Mouse (Mus musculus) liver, embryonic 14.5 days (tissue): ENCODE data around the gene 2410004B18Rik. TPM values are rescaled to one million over a fixed set of nuclear protein-coding genes. Genes with fewer than 3 reads are reported as not detected.

Experiments used
- ATAC-seq: fragments of 200-750 bp; cut with Nextera tagmentation; 2 replicates; pipeline ENCODE4 v1.8.0; 2017; ENCODE audit warnings: moderate number of reproducible peaks, mild to moderate bottlenecking, moderate library complexity; ENCODE audit not compliant: insufficient read depth
- DNase-seq, 3 experiments: peaks; one replicate each; pipeline ENCODE4 v3.0.0-alpha.2; 2012 to 2013; ENCODE audit warnings: low read depth in 3 of 3, low spot score in 3 of 3
- H3K27ac ChIP-seq: fragments of 300-500 bp; sonication (generic); 2 replicates; pipeline ENCODE4 v1.5.1; 2014; ENCODE audit warnings: moderate library complexity, mild to moderate bottlenecking, control low read depth, inconsistent platforms
- H3K27me3 ChIP-seq: fragments of 300-500 bp; sonication (generic); 2 replicates; pipeline ENCODE4 v1.6.1; 2014; ENCODE audit warnings: mild to moderate bottlenecking, low read length, moderate library complexity; ENCODE audit not compliant: control insufficient read depth, insufficient read depth
- H3K36me3 ChIP-seq: fragments of 300-500 bp; sonication (generic); replicated peaks from 2 replicates; pipeline ENCODE4 v1.6.1; 2014; ENCODE audit warnings: low read depth; ENCODE audit not compliant: control insufficient read depth, insufficient read depth
- H3K4me1 ChIP-seq, 2 experiments: fragments of 200-500 bp in 1 of 2; fragments of 300-500 bp in 1 of 2; sonication (generic) in 1 of 2; replicated peaks; 2 replicates each; pipeline ENCODE4 v1.6.1; 2012 to 2014; ENCODE audit warnings: antibody characterized with exemption in 1 of 2, inconsistent platforms in 1 of 2, low read length in 1 of 2; ENCODE audit not compliant: control insufficient read depth in 2 of 2, insufficient read depth in 2 of 2
- H3K4me2 ChIP-seq: fragments of 300-500 bp; sonication (generic); 2 replicates; pipeline ENCODE4 v1.6.1; 2014; ENCODE audit warnings: low read depth, mild to moderate bottlenecking, control low read depth, moderate library complexity
- H3K4me3 ChIP-seq, 2 experiments: fragments of 200-500 bp in 1 of 2; fragments of 300-500 bp in 1 of 2; sonication (generic) in 1 of 2; 2 replicates each; pipeline ENCODE4 v1.5.1; 2012 to 2014; ENCODE audit warnings: low read depth in 2 of 2, low read length in 2 of 2, mild to moderate bottlenecking in 2 of 2, control low read depth in 1 of 2, inconsistent platforms in 1 of 2, moderate library complexity in 1 of 2; ENCODE audit not compliant: insufficient read depth in 1 of 2
- H3K9ac ChIP-seq: fragments of 300-500 bp; sonication (generic); replicated peaks from 2 replicates; pipeline ENCODE4 v1.6.1; 2014; ENCODE audit warnings: mild to moderate bottlenecking, control low read depth, moderate library complexity
- H3K9me3 ChIP-seq: fragments of 300-500 bp; sonication (generic); 2 replicates; pipeline ENCODE4 v1.6.1; 2016; ENCODE audit warnings: low read length, mixed read lengths; ENCODE audit not compliant: control insufficient read depth
- CTCF ChIP-seq: IDR thresholded peaks from 2 replicates; pipeline ENCODE4 v1.5.1; 2016; ENCODE audit warnings: antibody characterized with exemption, low read depth, control low read depth
- EP300 ChIP-seq: IDR thresholded peaks from 2 replicates; pipeline ENCODE4 v1.6.1; 2016; ENCODE audit warnings: antibody characterized with exemption, low read depth
- WGBS: fragments of 180-500 bp; shearing (Covaris S2); extraction: QIAGEN DNeasy Blood & Tissue Kit; methylation state at CpG from one replicate; pipeline ENCODE4 v1.1.7; 2014; ENCODE audit not compliant: insufficient replicate concordance; 5-methylcytosine and 5-hydroxymethylcytosine counted together
- polyA plus RNA-seq, 2 experiments: library from polyadenylated mRNA; depleted of rRNA in 1 of 2; stranded (reverse) in 1 of 2; unstranded in 1 of 2; fragments of >200 nt; fragmentation: Nextera tagmentation in 1 of 2; extraction: Ambion mirVana in 1 of 2; gene quantifications; 2 replicates each; pipeline versions ENCODE4 v1.2.1 to v1.2.3; 2012 to 2014

The 2410004B18Rik gene
- polyA plus RNA-seq, 2 experiments: 7.8 to 17.4 TPM

DNA sequence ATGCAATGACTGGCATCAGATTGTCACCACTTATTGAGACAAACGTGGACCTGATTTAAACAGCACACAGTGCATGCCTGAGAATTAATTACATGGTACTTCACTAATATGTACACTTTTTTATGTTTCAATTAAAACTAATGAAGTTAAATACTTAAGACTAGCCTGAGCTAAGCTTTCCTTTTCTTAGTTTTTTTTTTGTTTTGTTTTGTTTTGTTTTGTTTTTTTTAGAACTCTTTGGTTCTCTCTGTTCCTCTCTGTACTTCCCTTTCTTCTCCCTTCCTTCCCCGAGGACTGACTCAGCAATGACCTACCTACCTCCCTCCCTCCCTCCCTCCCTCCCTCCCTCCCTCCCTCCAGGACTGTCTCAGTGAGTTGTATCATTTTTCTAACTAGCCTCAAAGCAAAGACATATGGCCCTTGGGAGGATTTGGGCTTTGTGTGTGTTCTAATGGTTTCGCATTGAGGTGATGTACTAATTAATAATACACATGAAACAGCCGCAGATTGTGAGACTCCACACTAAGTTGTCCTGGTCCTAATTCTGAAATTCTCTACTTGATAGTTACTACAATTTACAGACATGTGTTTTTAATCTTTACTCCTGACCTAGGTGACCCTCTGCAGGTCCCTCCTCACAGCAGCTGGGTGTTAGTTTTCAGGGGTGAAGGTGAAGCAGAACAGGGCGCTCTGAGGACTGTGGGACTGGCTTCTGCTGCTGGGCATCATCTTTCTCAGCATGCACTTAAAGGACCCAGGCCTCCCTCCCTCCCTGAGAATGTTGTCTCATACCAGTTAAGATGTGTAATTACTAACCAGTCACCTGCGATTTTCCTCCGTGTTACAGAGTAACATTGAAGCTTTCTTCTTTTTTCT, 8.1 kb upstream of the 2410004B18Rik start:
- Histone ChIP-seq H3K9ac (no peak overlapping the region), H3K4me3 (no peak overlapping the region), H3K4me1 (peaks cover 7 to 9% of the 10 kb centered on the region in 2 experiments), H3K9me3 (no peaks in the 10 kb centered on the region), H3K27ac (no peak overlapping the region), H3K4me2 (no peak overlapping the region), H3K27me3 (no peaks in the 10 kb centered on the region), H3K36me3 (peaks cover 2% of the 10 kb centered on the region)
- TF ChIP-seq CTCF (no peak), EP300 (no peak)
- ATAC-seq: no peak
- WGBS: 69% methylated on average over 7 of the region's 7 CpGs
- no peak for DNase-seq

DNA sequence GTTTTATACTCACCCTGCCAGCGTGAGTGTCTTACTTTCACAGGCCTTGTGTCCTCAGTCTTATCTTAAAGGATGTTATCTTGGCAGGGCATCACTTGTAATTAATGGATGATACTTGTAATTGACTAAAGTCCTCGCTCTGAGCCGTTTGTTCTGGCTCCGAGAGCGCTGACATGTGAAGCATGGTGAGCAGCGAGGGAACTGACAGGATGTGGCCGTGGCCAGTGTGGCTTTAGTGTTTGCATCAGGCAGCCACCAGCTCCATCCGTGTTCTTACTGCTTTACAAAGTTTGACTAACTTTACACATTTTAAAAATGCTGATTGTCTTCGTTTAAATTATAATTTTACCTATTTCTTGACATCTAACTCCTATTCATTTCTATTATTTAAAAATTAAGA, 4.0 kb upstream of the 2410004B18Rik start:
- no peak for TF ChIP-seq CTCF
- TF ChIP-seq EP300: no peak
- H3K27ac ChIP-seq: no peak overlapping the region
- ATAC-seq: no peak
- no peak overlapping the region for H3K4me3 ChIP-seq
- 49% methylated on average over 9 of the region's 9 CpGs for WGBS
- no peaks in the 10 kb centered on the region for H3K27me3 ChIP-seq
- H3K9me3 ChIP-seq: no peaks in the 10 kb centered on the region
- DNase-seq: no peak
- H3K9ac ChIP-seq: no peak overlapping the region
- H3K4me1 ChIP-seq: peaks cover 2% of the 10 kb centered on the region in 2 experiments
- peaks cover 2% of the 10 kb centered on the region for H3K36me3 ChIP-seq
- no peak overlapping the region for H3K4me2 ChIP-seq

DNA sequence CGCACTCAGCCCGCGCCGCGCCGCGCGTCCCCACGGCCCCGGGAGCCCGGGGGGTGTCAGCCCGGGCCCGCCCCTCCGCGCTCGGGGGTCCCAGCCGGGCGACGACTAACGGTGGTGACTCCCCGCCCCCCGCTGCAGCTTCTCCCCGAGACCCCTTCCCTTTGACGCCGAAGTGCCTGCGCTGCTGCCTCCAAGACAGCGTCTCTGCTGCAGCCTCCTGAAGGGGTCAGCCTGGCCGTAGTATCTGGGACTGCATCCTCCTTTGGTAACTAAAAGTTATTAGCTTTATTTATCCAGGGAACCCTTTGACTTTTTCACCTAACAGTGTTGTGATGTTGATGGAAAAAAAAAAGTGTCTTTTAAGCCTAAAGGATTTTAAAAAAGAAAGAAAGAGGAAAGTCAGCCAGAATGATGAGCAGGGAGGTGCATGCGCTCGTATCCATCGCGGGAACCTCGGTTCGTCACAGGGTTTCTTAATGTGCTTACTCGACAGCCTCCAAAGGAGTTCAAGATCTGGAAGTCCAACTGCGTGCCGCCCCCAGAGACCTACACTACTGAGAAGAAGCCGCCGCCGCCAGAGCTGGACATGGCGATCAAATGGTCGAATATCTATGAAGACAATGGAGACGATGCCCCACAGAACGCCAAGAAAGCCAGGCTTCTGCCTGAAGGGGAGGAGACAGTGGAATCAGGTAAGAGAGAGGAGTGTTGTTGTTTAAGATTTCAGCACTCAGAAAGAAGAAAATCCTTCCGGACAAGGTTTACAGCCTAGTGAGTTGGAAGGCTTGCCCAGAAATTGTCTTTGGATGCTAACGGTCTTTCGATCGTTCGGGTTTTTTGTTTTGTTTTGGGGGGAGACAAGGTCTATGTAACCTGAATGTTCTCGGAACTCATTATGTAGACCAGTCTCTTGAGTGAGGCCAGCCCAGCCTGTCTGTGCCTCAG, 863 bp downstream of the 2410004B18Rik start:
- H3K27ac ChIP-seq: no peak overlapping the region
- H3K4me3 ChIP-seq: peak overlapping the region; percentile 79 to 93
- peaks cover 6% of the 10 kb centered on the region for H3K36me3 ChIP-seq
- peak overlapping the region; percentile 84 for H3K9ac ChIP-seq
- ATAC-seq (no peak; the same call in 1 of the 2 replicates), DNase-seq (no peak)
- peak overlapping the region; percentile 78 for H3K4me2 ChIP-seq
- no peaks in the 10 kb centered on the region for H3K9me3 ChIP-seq
- no peaks in the 10 kb centered on the region for H3K27me3 ChIP-seq
- WGBS: 16% methylated on average over 49 of the region's 50 CpGs
- no peak for TF ChIP-seq EP300
- TF ChIP-seq CTCF: no peak
- peaks cover 11 to 17% of the 10 kb centered on the region in 2 experiments for H3K4me1 ChIP-seq

DNA sequence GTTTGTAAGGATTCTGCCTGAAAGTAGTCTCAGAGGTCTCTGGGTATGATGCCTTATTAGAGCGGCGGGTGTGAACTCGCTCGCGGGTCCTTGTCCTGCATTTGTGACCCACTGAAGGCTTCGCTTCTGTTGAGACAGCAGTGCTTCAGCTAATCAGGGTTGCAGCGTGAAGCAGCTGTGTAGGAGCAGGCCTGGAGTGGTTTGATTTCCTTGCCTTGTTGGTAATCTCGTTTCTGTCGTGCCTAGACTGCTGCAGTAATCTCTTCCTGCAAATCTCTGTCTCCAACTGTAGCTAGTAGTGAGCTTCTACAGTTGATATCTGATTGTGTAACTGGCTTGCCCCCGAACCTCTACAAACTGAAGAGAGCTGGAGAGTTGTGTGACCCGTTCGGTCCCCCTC, 1.6 kb downstream of the 2410004B18Rik start:
- TF ChIP-seq EP300 (peak; percentile 85), CTCF (no peak)
- Histone ChIP-seq H3K27me3 (no peaks in the 10 kb centered on the region), H3K9ac (no peak overlapping the region), H3K4me2 (peak overlapping the region; percentile 78), H3K4me3 (peak overlapping the region; percentile 79 to 93), H3K4me1 (peaks cover 11 to 20% of the 10 kb centered on the region in 2 experiments), H3K36me3 (peaks cover 6% of the 10 kb centered on the region), H3K27ac (no peak overlapping the region), H3K9me3 (no peaks in the 10 kb centered on the region)
- 21% methylated on average over 12 of the region's 12 CpGs for WGBS
- DNase-seq (peak in 1 of 3 experiments; percentile 37), ATAC-seq (peak; percentile 57)
